Mouse (Mus musculus): ENCODE data around the gene Eif4a2.
"Not testable (repeated sequence)": the region's sequence is repeated elsewhere in the genome, so short reads cannot be mapped to it uniquely, and the experiment has no call there.

GRCm38 (mm10) chr16:23095581-23095980 is 11.7 kb upstream of the Eif4a2 start:
- TF ChIP-seq CTCF, EP300 (IDR thresholded peaks at IDR 0.05; ENCODE audit: low read depth): not testable (repeated sequence)
